Mouse (Mus musculus) c-Kit-positive CD71-positive TER-119-negative erythroid progenitor cells, embryonic 14.5 days (primary cell): ENCODE measurements at regions not wholly inside any gene's neighbourhood (a gene's known extent, or its start where the extent isn't known, plus 50 kb on each side); places are given as distances from the start of the nearest gene placed in this dataset.

Experiments
- DNase-seq: peaks from one replicate; pipeline ENCODE4 v3.0.0-alpha.2; 2013; ENCODE audit warnings: low read depth

GRCm38 (mm10) chr15:96880066-96880465 is 175.7 kb downstream of the Slc38a4 start:
- no peak for DNase-seq

DNA sequence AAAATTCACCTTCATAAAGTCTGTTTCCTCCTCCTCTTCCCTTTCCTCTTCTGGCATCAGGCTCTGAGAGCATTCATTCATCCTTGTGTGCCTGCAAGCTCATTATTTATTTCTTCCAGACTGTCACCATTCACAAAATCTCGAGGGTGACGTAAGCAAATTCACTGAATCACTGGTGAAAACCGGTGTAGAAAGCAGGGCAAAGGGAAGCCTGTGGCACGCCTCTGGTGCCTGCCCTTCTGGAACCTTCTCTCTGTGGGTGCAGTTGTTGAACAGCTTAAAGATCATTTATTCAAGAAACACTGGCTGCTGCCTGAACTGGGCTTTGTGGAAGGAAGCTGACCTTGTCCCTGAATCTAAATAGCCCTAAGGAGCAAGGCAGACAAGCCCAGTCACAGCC is 177.0 kb downstream of the Slc38a4 start:
- DNase-seq = no peak

DNA sequence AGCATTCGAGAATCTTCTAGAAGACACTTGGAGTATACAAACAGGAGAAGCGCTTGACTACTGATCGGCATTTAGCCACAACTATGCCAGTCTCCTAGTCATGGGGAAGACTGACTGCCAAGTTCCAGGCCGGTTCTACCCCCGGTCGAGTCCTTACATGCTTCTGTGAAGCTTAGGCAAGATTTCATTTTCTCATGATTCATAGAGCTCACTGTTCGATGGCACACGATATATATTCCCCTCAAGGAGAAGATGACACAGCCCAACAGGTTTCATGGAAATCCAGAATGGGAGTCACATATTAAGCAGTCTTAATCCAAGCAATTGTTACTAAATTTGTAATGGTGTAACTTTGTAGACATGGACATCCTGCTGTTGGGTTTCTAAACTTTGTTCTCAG is 177.8 kb downstream of the Slc38a4 start:
- DNase-seq = no peak

DNA sequence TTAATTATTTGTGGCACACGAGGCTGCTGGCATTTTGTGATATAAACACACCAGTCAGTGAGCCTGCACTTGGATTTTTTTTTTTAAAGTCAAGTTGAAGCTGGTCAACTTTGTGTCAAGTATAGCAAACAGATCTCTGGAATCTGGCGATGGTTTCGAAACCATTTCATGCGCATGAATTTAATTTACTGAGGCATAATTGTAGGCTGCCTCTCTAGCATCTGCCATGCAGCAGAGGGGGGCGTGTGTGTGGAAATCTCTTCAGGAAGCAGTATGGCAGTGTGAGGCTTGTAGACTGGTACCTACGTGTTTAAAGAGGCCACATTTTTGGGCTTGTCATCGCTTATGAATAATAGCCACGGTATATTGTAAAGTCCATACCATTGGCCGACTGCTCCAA is 177.7 kb upstream of the Slc38a2 start:
- no peak for DNase-seq

GRCm38 (mm10) chr15:96874145-96874544 is 174.6 kb upstream of the Slc38a2 start:
- no peak for DNase-seq

DNA sequence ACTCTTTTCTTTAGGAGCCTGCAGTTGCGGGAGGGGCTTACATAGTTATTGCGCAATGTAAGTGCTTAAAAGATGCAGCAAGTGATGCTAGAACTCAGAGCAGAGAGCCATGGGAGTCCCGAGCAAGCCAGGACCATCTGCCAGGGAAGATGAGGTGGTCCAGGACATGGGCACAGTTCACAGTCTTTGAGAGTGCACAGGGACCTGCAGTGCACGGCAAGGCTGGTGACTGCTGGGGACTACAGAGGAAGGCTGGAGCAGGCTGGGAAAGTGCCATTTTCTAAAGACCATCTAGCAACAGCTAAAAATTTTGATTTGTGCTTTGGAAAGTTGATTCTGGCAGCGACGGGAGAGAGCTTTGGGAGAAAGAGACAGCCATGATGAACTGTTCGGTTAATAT is 174.0 kb upstream of the Slc38a2 start:
- no peak for DNase-seq

DNA sequence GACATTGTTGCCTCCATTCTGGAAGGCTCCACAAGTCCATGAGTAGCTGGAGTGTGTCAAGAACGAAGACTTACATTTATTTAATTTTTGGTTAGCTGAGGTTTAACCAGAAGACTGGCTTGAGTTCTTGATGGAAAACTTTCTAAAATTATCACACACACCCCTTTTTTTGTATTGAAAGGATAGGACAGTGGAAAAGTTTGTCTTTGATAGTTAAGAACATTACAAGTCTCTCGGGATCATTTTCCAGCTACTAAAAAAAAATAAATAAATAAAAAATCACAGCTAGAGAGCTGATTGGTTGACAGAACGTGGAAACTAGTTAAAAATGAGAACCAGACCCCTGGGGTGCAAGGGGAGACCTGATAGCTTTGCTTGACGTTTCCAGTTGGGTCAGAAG is 173.6 kb upstream of the Slc38a2 start:
- no peak for DNase-seq

GRCm38 (mm10) chr15:96867701-96868100 is 168.2 kb upstream of the Slc38a2 start:
- DNase-seq = no peak

GRCm38 (mm10) chr15:96865932-96866331 is 166.4 kb upstream of the Slc38a2 start:
- DNase-seq = peak; percentile 1

- no peak for DNase-seq
These were observed 158.2 kb upstream of the Slc38a2 start for GRCm38 (mm10) chr15:96857709-96858108.

DNA sequence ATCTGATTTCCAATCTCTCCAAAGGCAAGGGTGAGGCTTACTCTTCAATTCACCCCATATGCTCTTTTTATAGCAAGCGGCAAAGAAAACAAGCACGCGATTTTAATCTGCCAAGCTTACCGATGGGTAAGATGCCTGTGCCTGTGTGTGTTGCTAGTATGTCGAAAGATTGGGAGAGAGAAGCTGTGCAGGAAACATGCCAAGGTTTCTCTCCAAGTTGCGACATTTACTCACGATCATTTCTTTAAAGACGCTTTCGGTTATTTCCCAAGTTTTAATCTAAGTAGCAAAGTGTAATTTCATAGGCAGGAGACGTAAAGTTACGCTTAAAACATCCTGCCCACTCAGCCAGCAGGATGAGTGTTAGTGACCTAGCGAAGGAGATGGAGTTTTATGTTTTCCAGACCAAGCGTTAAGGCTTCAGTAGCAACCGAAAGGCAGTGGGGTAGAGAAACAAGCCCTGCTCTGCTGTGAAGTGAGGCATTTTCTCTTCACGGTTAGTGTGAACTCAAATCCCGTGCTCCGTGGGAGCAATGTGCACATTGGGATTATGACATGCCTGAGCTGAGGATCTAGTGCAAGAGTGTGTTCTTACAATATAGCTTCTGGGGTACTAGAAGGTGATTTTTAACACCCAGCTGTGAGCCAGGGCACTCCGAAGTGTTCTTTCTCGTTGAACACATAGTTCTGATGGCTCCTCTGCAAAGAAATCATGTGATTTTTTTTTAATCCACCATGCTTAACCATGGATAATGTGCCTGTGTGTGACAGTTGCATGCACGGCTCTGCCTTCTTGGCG is 152.6 kb upstream of the Slc38a2 start:
- DNase-seq = no peak

DNA sequence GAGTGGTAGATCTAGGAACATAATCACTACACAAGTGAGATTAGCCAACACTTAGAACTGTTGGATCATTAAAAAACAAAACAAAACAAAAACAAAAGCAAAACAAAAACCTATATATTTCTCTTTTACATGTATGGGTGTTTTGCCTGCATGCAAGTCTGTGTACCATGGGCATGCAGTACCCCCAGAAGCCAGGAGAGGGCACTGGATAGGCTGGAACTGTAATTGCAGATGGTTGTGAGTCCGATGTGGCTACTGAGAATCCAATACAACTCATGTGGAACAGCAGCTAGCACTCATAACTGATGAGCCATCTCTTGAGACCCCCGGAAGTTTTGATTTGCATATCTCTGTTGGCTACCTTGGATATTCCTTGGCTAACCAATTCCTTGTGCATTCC is 148.6 kb upstream of the Slc38a2 start:
- DNase-seq = peak; percentile 34

DNA sequence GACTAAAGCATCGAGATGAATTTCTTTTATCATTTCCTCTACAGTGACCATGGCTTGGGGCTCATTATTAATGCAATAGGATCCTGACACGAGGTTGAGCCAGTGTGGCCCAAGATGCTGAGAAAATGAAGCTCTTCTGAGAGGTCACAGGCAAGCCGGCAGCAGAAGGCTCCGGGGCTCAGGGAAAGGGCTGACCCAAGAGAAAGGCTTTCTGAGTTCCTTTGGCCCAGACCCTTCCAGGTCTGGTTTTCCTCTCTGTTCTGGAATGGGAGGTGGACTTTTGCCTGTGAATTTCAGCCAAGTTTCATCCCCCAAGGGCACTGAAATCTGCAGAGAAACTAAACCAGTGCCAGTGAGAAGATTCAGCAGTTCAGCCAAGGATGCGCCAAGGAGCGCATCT is 145.7 kb upstream of the Slc38a2 start:
- DNase-seq = no peak

GRCm38 (mm10) chr15:96844290-96844689 is 144.8 kb upstream of the Slc38a2 start:
- no peak for DNase-seq

DNA sequence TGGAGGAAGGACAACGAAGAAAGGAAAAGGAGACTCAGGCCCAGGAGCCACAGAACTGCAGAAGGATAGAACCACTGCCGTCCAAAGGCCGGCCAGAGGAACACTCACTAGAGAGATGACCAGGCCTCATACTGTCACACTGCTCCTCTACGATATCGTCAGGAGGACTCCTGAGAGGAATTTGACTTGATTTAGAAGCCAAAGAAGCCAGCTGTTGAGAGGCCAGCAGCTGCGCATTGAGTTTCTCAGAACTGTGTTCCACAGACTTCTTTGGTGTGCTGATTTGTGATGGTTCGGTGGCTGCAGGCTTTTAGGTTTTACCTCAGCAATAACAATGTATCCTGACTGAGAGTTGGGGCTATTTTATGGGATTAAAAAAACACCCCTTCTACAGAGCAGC is 144.1 kb upstream of the Slc38a2 start:
- no peak for DNase-seq

DNA sequence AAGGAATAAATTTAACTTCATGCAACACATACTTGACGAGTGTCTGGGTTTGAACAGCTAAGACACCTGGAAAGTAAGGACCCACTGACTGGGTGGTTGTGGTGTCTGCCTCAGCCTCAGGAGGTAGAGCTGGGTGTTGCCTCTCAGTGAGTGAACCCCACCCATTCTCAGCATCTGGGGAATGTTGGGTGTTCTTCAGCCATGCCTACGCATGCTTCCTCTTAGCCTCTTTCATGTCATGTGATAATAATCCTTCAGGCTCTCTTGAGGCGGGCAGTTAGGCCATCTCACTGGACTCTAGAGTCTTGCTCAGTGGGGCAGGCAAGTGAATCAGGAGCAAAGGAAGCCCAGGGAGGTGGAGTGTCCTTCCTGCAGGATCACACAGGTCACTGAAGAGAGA is 143.4 kb upstream of the Slc38a2 start:
- DNase-seq = no peak

- no peak for DNase-seq
These were observed 137.1 kb upstream of the Slc38a2 start for GRCm38 (mm10) chr15:96836670-96837069.

DNA sequence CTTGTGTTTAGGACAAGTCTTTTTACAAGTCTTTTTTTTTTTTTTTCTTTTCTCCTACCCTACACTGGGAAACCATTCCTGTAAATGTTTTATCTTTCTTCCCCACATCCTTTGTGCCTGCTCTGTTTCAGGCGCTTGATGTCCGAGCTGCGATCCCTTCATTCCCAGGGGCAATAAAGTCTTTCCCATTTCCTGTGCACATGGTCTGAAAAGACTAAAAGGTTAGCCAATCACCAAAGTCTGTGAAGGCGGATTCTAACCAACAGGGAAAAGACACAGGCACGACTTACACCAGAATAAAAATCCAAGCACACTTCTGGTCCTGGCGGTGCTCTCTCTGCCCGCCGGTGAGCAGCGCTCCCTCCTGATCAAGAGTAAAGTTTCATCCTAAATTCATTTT is 135.3 kb upstream of the Slc38a2 start:
- no peak for DNase-seq

DNA sequence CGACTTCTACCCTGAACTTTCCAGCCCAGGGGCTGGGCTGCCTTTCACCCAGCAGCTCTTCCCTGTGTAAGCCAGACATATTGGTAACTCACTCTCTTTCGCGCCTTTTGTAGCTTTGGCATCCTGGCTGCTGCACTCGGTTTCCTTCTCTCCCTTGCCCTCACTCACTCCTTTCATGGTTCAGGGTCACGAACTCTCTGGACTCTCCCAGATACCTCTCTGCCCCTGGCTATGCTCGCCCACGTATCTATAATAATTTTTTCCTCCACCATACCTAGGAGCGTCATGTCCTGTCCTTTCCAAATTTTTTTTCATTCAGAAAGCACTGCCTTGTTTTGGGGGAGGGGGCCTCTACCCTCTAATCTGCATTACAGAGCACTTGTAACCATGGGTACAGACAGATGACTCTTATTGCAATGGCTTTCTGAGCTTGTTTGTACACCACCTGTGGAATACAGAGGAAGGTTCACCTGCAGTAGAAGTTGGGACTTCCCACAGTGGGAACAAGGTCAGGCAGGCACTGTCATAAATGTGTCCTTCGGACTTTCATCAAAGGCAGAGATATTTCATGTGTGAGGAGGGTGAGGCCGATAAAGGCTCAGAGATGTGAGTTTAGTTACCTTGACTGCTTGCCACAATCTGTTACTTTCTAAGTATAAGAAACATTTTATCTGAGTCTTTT is 134.8 kb upstream of the Slc38a2 start:
- no peak for DNase-seq

DNA sequence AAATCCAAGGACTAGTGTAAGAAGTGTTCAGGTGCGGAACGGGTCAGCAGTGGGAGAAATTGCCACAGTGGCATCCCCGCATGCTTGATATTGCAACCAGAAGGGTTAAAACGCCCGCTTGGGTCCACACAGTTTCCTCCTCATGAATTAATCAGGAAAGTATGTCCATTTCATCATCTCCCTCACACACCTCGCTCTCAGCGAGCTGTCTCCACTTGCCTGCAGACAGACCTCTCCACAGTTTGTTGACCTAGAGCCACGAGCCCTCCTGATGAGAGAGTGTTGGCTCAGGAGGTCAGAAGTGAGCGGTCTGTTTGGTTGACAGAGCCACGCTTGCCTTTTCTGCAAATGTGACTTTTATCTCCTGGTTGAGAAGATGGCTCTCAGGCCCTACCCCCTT is 132.9 kb upstream of the Slc38a2 start:
- DNase-seq = no peak

- DNase-seq = no peak
These were observed 131.7 kb upstream of the Slc38a2 start for GRCm38 (mm10) chr15:96831256-96831655.

DNA sequence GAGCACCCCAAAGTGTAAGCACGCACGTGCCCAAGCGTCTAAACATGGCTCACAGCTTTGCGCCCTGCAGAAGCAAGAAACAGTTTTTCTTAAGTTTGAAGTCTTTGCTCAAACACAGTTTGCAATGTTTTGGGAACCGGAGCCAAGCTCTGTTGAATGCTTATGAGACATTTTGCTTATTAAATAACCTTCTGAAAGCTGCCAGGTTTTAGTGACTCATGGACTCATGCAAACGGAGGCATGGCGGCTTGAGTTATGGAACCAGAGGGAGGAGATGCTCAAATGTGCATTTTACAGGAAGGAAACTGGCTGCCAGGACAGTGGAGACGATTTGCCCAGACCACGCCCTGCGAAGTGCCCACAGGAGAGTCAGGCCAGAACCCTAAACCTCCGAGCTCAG is 131.0 kb upstream of the Slc38a2 start:
- no peak for DNase-seq

DNA sequence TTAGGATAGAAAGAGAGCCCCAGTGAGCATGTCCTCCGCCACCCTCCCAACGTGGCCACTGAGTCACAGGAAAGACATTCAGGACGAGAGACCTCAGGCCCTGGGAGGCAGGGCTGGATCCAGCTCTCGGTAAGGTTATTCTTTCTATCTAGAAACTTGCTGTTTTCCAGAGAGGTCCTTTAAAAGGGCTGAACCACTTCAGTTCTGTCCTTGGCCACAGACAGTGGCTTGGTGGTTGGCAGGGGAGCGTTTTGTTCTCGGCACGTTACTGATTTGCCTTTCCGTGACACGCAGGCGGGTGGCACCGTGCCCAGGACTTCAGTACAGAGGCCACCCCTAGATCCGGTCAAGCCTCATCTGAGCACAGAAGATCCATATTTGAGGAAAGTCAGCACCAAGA is 130.4 kb upstream of the Slc38a2 start:
- DNase-seq = no peak

GRCm38 (mm10) chr15:96828681-96829080 is 129.2 kb upstream of the Slc38a2 start:
- DNase-seq = no peak
